Mouse (Mus musculus): ENCODE measurements around the gene Man2b2.

The Man2b2 gene

GRCm38 (mm10) chr5:36769603-36770002 is 60.9 kb downstream of the Man2b2 start:
- DNase-seq (ENCODE audit: low read depth) = no peak

GRCm38 (mm10) chr5:36766958-36767703 is 63.3 kb downstream of the Man2b2 start:
- DNase-seq (ENCODE audit: low read depth) = no peak

DNA sequence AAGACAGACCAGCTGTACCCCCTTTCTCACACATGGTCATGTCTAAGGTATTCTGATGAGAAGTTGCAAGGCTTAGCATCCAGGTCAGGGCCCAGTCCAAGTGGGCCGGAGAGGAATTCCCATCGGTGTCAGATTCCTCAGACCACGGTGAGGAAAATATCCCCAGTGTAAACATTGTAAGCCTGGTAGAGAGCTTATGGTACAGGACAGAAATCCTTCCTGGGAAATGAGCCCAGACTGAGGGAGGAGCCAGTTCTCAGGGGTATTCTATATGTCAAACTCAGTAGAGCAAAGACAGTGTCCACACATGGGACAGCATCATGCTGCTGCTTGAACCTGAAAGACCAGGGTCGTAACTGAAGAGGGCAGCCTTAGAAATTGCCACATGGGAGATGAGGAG is 70.6 kb downstream of the Man2b2 start:
- DNase-seq (ENCODE audit: low read depth) = no peak

DNA sequence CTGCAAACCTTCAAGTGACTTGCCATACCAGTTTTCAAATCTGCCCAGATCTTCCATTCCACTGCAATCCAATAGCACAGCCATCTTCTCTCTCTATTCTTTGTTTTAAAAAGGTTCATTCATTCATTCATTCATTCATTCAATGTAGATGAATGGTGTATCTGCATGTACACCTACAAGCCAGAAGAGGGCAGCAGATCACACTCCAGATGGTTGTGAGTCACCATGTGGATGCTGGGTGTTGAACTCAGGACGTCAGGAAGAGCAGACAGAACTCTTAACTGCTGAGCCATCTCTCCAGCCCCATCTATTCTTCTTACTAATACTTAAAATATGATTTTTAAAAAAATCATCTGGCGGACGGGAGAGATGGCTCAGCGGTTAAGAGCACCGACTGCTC is 73.4 kb downstream of the Man2b2 start:
- no peak for DNase-seq (ENCODE audit: low read depth)
